Mouse (Mus musculus) mature B cell (primary cell): Measurements from ENCODE around the gene Det1.

Source experiments
- in situ Hi-C: fragments of 300-500 bp; cut with MboI; formaldehyde crosslinking; loops from 2 replicates; pipeline ENCODE4 v1.14.3; 2019

Gene Det1

GRCm38 (mm10) chr7:78846737-78847434 lies at the start of gene Det1:
Det1 (minus strand) TSS chr7:78847263.
- in situ Hi-C loops, result no loop called here

DNA sequence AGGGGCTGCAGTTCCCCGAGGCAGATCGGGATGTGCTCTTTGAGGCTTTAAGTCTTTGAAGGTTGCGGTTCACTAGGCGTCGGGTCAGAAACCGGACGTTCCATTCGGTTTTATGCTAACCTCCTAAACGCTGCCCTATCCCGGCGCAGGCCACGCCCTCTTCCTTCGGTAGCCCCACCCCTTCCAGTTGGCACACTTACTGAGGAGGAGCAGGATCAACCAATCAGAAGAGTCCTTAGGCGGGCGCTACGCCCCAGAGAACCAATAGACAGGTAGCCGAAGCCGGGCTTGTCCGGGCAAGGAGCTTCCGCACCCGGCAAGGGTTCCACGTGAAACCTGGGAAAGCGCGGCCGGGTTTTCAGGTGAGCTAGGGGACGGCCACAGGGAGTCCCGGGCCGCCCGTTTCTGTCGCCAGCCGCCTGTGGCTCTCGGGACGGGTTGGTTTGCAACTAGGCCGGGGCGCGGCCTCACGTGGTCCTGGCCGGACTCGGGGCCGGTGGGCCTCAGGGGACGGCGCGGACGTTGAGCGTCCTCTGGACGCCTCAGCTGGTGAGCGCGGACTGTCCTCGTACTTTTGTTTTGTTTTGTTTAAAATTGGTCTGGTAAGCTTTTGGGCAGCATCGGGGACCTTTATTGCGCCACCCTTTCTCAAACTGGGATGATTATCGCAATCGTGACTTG lies 48.7 kb upstream of the Det1 start, which contains the start of gene Aen:
TSS of gene Aen (plus strand) at position 202 of the 681 bp plus-strand sequence.
- in situ Hi-C loops, result no loop called here

GRCm38 (mm10) chr7:78895021-78895652 lies 48.1 kb upstream of the Det1 start:
- in situ Hi-C loops, result no loop called here

DNA sequence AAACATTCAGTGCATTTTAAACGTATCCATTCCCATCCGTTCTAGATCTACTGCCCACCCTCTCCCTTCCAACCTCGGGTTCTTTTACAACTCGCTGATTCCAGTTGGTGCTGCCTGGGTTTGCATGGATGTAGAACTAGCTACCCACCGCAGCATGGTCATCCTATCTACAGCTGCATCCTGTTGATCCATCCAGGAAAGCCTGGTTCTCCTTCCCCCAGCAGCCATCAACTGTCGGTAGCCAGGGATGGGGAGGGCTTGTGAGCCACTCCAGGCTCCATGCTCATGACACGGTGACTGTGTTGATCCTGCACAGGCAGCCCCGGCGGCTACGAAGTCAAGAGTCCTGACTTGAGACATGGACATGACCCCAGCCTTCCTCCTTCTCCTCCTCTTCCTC lies 46.9 kb upstream of the Det1 start:
- in situ Hi-C loops, result loop anchor here (5.0 kb wide), 1 partner anchor 102 kb away; no protein-coding TSS in a partner anchor

DNA sequence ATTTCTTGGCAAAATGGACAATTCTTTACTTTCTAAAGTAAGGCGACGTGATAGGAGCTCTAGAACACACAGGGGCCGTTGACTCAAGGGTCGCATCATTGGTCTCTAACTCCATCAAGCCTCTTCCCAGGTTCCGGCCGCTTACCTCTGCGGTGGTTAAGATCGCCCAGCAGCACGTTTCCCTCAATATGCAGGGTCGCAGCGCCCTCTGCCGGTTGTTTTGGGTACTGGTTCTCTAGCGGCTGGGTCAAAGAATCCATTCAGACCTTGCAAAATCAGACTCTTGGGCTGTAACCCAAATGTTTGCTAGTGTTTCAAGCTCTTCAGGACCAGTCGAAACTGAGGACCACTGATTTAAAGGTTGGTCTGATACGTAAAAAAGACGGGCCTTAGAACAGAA lies 43.6 kb upstream of the Det1 start:
- in situ Hi-C loops, result loop anchor here (5.0 kb wide), 1 partner anchor 98 kb away; no protein-coding TSS in a partner anchor

DNA sequence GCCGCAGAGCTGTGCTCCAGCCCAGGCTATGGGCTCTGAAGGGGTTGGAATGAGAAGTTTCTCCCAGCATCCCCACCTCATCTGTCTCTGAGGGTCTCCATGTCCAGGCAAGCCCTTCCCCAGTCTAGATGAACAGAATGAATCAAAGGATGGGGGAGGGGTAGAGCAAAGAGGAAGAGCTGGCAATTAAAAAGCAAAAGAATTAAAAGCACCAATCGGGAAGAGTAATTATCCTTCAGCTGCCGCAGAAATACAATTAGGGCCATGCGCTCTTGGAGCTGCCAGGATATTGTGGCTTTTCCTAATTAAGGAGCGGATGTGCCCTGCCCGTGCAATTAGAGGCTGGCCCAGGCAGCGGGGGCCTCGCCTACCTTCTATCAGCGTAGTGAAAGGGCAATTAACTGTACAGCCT lies 40.4 kb upstream of the Det1 start:
- in situ Hi-C loops, result no loop called here

DNA sequence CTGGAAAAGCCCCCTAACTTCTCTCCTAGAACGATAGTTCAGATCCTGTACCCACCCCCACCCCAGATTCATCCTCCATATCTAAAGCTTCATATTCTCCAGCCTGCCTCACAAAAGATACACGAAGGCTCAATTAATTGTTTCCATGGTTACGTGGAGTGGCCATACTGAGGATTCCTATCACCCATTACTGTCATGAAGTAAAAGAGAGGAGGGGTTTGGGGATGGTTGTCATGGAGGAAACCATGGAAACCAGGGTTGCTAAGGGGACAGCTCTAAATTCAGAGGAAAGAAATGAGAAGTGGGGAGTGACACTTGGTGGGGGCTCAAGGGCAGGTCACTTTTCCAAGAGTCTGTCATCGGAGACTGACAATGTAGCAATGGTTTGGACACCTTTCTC lies 39.4 kb upstream of the Det1 start:
- in situ Hi-C loops, result no loop called here

DNA sequence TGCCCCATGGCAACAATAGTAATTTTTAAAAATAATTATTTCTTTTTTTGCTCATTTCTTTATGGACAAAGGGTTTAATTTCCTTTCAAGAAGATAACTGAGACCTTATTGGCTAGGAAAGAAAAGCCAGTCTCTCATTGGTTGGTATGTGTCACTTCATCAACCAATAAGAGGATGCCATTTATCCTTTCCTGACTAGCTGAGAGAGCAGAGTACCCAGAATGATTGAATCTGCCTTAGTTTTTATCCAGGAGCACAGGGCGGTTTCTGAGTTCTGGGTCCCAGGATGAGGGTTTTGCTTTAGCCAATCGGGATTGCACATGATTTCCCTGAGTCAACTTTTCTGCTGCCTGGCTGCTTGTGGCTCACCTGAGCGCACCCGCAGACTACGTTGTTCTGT lies 38.3 kb upstream of the Det1 start:
- in situ Hi-C loops, result no loop called here

DNA sequence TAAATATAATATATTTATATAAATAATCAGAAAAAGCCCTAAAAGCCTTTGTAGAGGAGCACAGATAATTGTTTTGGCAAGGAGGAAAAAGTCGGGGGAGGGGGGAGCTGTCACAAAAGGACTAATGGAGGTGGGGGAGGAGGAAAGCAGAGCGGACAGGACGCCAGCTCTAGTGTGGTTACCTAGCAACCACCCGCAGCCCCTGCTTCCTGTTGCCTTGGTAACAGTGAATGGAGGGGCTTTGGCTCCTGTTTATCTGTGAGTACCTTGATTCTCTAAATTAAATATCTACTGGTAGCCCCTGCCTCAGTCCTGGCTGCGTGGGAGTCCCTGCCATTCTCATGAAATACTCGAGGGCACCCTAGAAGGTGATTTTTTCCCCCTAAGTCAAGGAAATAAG lies 37.1 kb upstream of the Det1 start:
- in situ Hi-C loops, result no loop called here

DNA sequence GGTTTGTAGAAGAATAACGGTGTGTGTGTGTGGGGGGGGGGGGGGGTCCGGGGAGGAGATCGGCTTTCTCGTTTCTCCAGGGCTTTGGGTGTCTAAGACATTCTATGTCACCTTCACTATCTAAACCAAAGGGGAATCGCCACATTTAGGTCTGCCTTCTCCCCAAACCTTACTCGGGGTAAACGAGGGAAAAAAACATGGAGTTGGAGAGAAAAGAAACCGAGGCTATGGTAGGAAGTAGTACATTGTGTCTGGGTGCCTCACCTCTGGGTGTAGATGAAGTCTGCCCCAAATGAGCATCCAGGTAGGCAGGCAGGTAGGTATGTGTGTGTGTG lies 36.6 kb upstream of the Det1 start:
- in situ Hi-C loops, result no loop called here

DNA sequence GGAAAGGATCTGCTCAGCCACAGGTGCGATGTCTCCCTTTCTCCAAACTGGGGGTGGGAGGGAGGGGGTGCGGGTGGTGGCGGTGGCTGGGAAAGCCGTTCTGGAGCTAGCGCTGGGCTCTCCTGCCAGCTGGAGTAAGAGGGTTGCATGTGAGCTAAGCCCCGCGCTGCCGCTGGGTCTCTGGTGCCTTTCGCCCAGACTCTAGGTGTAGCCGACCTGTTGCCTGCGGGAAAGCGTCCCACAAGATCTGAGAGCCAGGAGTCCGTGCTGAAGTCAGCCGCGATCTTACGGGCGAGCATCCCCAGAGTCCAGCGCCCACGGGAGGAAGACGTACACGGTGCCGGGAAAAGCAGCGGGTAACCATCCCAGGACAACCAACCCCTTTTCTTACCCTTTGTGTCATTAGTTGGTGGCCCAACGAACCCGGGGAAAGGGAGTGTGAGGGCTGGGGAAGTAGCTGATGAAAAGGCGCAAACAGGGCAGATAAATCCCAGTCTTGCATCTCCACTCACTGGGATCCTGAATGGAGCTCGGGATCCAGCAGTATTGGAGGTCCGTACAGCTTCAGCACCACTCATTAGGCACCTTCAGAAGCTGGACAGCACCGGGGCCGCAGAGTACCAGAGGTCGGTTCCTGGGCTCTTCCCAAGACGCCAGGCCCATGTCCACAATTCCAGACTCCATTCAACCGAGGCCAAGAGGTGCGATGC lies 36.1 kb upstream of the Det1 start:
- in situ Hi-C loops, result no loop called here

DNA sequence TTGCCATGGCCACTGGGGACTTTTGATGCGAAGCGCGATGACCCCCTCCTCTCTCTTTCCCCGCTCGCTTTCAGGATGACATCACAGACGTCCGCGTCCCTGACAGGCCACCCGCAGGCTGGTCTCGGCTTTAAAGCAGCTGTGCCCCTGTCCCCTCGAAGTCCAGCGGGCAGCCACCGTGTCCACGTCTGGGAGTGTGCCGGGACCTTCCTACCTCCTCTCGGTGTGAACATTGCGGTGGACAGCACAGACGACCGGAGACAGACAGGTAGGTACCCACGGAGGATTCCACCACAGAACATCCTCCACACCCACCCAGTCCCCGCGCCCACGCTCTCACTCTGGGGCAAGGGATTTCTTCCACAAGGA lies 35.4 kb upstream of the Det1 start:
- in situ Hi-C loops, result no loop called here

GRCm38 (mm10) chr7:78881607-78882468 lies 34.8 kb upstream of the Det1 start:
- in situ Hi-C loops, result no loop called here

DNA sequence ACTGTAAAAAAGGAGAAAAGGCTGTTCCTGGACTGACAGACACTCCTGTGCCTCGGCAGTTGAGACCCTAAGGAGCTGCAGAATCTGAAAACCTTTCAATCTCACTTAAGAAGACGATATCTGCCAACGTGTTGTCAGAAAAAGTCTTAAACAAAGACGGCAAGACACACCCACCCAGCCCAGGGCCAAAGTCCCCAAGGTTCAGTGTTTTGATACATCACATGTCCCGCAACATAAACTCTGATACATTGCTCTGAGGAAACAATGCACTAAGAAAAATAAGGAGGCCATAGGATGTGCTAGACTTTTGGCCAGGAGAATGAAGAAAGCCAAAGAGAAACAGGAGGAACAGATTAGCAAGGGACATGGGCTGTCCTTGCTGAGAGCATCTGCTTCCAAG lies 25.8 kb upstream of the Det1 start:
- in situ Hi-C loops, result no loop called here

GRCm38 (mm10) chr7:78872366-78872765 lies 25.3 kb upstream of the Det1 start:
- in situ Hi-C loops, result no loop called here

DNA sequence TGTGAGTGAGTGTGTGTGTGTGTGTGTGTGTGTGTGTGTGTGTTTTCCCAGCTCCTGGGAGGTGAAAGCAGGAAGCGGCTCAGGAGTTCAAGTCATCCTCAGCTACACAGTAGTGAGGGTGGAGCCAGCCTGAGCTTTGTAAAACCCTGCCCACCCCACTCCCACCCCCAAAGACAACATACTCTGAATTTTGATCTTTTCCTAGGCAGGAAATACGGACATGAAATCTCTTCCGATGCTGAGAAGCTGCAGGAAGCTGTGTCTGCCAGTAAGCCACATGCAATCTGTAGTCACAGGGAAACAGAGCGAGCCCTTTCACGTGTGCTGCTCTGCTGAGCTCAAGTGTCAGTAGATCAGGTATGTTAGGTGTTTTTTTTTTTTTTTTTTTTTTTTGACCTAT lies 21.7 kb upstream of the Det1 start:
- in situ Hi-C loops, result no loop called here

DNA sequence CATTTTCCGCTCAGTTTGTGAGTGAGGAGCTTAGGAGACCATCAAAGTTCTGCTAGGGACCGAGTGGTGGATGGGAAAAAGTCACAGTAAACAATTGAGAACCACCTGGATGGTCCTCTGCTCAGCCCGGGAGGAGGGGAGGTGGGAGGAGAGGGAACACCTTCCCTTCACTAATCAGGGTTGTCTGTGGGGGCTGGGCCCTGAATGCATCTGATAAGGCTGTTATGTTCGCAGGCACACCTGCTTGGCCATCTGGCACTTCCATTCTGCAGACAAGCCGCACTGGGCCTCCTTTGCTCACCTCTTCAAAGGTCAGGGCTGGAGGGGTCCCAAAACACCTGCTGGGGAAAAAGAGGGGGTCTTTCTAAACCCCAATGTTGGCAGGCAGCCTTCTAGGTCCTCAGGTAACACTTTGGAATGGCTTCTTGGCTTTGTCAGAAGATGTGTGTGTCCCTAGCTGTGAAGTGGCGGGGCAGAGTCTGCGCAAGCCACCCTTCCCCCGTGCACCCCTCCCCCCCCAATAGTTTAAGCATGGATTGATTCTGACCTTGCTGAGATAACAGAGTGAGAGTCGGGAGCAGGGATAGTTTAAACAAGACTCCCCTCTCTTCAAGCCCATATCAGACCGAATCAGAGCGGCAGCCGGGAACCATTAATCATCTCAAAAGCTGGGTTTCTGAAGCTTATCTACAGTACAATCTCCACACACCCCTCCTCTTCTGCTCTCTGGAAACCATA lies 18.3 kb upstream of the Det1 start:
- in situ Hi-C loops, result no loop called here

- in situ Hi-C loops, result no loop called here
These were observed 17.4 kb upstream of the Det1 start for GRCm38 (mm10) chr7:78864446-78864802.

GRCm38 (mm10) chr7:78863796-78864445 lies 16.9 kb upstream of the Det1 start:
- in situ Hi-C loops, result no loop called here

GRCm38 (mm10) chr7:78855044-78855655 lies 8.1 kb upstream of the Det1 start:
- in situ Hi-C loops, result no loop called here
